Mouse (Mus musculus) embryo, embryonic 9.5 days (tissue): ENCODE results near the gene Slc25a21.
A peak's percentile ranks its signal among the peaks of the same experiment; 100 is the strongest.

Experiments used
- DNase-seq: peaks from one replicate; pipeline ENCODE4 v3.0.0-alpha.2; 2017; ENCODE audit errors: extremely low spot score

The Slc25a21 gene

DNA sequence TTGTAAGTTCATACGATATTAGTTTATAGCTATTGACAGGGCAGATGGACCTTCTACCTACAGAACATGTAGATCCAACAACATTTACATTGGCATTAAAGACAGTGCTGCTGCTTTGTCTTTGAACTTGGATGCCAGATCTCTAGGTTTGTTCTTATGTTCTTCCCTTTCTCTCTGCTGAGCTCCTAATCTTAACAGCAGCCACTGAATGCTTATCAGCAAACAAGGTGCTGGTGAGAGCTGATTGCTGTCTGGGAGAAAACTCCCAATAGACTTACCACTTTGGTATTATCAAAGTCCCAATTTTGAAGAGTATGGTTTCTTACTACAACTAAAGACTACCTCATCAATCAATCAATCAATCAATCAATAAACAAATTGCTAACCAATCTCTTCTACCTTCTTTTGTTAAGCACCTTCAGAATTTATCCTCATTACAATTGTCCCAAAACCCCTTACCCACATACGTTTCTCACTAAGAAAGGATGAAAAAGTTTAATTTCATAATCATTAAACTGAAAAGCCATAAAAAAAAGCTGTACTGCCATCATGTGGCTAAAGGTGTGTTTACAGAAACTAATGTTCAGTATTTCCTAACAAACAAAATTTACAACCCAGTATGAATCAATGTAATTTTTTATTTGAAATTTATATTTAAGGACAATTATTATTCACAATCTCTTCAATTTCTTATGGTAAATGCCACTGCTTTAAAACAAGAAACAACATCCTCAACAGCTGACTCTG lies 12.7 kb downstream of the Slc25a21 start:
- DNase-seq = no peak

DNA sequence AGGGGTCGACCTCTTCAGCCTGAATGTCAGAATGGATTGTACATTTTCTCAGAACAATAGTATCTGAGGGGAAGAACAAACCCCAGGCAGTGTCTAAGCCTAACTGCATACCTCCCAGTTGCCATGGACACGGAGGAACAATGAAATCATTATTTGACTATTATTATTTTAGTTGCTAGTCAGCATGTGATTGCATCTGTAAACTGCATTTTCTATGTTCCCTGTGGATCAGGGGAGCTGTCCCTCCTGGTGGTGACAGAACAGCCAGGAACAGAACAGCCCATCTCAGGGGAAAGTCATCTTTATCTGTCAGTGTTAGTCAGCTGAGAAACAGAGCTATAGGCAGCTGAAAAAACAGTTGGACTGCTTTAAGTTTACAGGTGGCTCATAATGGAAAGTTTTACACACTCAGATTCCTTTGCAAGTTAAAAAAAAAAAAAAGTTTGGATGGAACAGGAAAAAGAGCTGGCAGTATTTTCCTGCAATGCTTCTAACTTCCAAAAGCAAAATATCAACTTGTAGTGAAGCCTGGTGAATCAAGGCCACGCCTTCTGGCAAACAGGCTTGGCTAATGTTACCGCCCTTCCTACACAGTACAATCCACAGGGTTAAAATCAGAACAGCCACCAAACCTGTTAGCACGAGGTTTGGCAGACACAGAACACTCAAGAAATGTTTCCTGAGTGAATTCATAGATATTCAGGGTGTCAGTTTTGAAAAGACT lies 17.6 kb downstream of the Slc25a21 start:
- peak; percentile 50 for DNase-seq

DNA sequence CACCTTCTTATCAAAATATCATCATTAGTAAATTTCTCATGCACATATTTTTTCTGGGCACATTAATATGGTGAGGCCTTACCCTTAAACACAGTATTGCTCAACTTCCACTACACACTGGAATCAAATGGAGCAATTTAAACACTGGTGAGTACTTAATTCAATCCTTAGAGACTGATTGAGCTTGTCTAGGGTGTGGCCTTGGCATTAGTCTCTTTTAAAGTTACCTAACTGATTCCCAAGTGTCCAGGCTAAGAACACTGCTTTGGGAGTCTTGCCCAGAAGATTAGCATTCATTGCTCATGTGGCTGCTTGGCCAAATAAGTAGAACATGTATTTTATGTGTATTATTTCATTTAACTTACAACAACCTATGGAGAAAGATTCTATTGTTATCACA lies 18.5 kb downstream of the Slc25a21 start:
- no peak for DNase-seq

DNA sequence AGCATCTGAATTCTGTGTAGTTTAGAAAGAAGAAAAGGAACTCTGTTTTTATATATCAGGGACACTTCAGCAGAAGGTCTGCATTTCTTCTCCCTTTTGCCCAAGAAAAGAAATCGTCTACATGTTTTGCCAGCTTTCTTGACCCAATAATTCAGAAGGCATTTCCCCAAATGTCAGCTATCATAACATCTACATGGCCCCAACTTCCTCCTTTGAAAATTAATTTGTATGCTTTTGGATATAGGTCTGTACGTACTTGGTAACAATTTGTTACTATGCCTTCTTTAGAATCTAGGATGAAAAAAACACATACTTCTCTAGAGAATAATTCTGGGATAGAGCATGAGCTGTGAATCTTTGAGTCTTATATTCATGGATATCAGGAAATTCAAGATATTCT lies 34.0 kb downstream of the Slc25a21 start:
- DNase-seq = no peak

DNA sequence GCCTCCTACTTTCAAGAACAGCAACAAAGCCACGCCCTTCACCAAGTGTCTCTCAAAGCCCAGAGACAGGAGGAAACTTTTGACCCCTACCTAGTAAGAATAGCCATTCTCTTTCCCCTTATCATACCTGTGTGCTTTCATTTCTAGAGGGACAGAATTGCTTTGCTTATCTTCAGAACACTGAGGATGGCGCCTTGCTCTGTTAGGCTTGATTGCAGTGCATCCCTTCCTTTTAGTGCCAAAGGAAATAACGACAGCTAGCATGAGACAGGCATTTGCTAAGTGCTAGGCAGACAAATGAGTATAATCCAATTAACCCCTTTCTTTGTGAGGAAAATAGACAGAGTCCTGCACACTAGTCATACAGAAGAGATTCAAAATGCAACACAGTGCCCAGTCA lies 34.4 kb downstream of the Slc25a21 start:
- no peak for DNase-seq

DNA sequence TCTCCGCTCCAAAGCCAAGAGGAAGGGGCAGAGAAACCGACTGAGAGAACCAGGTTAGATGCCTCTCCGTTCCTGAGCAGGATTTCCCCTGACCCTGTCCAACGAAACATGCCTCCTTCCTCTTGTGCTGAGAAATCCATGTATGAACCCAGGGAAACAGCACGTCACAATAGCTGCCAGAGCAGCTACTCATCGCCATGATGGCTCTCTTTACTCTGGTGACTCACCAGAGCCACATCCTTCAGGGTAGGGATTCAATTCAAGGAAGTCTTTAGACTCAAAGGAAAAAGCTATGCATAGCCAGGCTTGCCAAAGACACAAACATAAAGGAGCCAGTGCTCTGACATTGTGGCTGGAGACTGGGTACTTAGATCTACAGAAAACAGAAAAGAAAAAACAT lies 37.4 kb downstream of the Slc25a21 start:
- DNase-seq = no peak

DNA sequence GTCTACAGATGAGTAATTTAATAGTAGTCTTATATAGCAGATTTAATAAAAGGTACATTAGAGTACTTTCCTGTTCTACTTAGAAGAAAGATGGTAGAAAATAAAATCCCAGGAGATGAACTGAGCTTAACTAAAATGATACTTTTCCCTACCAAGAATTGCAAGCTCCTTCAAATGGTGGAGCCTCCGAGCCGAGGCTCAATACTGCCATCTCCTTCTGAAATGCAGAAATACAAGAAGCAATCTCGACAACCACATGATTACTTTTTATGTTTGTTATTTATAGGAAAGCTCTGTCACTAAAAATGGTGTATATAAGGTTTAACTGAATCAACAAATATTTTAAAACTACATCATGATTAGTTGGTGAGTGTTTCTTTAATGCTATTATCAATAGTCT lies 39.0 kb downstream of the Slc25a21 start:
- no peak for DNase-seq

DNA sequence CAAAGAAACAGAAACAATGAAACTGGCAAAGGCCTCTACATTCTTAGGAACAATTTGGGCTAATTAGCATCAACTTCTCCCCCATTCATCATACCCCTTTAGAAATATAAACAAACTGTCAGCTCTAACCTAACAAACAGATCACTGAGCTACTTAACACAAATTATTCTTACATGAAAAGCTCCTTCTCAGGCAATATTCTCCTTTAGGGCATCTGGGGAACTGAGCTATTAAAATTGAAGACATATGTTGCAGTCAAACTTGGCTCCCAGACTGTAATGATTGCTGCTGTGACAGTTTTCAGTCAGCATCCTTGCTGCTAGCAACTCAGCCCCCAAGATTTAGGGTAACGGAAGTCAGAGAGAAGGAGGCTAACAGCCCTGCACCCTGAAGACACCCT lies 58.3 kb downstream of the Slc25a21 start:
- no peak for DNase-seq

DNA sequence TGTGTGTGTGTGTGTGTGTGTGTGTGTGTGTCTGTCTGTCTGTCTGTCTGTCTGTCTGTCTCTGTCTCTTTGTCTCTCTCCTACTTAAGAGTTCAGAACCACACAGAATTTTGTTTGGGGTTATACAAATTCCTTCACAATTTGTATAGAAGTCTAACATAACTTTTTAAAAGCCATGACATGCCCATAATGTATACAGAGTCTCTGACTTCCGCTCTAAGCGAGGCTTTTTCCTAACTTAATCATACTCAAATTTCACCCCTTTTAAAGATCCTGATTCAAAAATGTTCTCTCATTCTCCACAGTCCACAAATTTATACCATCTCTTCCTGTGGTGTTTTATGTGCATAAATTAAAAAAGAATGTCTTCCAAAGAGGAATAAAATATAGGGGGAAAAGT lies 59.5 kb downstream of the Slc25a21 start:
- DNase-seq = no peak

DNA sequence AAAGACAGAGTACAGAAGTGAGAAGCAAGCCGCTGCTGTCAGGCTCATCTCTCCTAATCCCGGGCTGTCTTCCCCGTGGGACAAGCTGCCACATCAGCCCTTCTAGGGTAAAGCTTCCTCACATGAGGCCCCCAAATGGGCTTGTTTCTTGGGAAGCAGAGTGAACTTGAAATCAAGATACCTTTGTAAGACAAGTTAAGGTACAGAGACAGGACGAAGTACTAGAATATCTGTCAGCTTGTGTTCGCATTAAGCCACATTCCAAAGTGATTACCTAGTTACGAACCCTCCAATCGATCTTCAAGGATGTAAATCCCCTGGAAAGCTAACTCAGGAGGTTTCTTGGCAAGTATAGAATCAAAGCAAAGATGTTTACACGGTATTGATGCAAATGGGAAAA lies 78.7 kb downstream of the Slc25a21 start:
- peak; percentile 28 for DNase-seq

DNA sequence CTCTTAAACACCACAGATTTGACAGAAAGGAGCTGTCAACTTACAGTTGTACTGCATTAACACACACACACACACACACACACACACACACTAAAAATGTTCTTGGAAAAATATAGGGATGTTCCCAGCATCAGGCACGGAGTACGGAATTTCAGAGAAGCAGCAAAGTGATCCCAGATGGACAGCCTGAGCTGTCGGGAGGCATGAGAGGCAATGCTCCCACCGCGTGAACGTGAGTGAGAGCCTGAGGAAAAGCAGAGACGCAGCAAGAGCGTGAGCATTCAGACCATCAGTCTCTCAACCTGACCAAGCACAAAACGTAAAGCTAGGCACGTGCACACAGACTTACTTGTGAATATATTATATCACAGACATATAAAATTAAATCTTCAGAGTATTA lies 81.8 kb downstream of the Slc25a21 start:
- DNase-seq = no peak

DNA sequence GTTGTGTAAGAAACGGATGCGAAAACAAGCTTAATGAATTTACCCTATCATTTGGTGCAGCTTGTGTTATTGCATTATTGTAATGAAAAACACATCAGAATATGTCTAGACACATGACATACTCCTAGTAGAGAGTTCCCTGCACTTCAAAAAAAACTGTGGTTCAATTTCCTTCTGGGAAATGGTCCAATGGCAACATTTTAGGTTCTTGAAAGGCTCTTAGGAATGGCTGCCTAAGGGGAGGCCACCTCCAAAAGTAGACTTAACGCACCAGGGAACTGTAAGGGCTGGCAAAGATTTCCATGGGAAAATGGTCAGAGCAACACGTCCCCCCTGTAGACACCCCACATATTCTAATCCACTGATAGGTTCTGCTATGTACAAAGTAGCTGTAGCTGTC lies 87.9 kb downstream of the Slc25a21 start:
- DNase-seq = no peak

DNA sequence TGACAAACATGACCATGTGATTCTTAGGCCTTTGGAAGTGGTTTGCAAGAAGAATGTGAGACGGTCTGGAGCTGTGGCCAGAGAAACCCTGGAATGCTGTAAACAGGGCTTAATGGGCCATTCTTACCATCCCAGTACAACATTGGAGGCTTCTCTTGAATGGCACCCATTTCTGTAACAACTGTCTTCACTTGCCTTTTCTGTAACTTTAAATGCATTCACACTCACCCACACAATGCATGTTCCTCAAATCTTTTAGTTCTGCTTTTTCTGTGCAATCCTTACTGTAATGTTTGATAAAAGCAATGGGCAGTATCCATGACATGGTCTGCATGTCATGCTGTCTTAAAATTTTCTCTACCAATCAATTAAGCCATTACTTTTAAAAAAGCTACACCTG lies 95.0 kb downstream of the Slc25a21 start:
- DNase-seq = no peak

DNA sequence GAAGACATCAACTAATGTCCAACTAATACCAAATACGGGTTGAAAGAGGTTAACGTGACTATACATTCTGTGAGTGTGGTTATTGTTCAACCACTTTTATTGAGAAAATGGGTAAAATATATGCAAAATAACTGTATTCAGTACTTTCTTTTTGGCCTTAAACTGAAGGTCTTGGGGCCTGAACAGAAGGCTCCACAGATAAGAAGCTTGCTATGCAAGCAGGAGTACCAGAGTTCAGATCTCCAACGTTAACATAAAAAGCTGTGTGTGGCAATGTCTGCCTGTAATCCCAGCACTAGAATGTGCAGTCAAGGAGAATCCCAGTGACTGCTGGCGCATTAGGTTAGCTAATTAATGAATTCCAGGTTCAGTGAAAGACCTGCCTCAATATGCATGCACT lies 96.7 kb downstream of the Slc25a21 start:
- no peak for DNase-seq

DNA sequence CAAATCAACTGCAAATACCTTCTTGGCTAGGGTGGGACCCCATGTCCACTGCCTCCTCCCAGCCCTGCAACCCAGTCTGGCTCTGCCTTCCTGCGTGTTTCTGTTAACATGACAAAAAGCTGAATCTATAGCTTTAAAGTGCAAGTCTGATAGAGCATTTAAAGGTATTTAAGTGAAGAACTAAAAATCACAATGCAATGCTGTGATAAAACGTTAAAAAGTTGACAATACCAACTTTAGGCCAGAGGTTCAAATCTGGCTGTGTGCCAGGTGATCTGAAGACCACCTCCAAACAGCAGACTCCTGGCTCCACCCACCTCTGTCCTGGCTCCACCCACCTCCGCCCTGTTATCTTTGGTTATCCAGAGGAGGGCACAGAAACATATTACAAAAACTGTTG lies 98.2 kb downstream of the Slc25a21 start:
- DNase-seq = no peak

DNA sequence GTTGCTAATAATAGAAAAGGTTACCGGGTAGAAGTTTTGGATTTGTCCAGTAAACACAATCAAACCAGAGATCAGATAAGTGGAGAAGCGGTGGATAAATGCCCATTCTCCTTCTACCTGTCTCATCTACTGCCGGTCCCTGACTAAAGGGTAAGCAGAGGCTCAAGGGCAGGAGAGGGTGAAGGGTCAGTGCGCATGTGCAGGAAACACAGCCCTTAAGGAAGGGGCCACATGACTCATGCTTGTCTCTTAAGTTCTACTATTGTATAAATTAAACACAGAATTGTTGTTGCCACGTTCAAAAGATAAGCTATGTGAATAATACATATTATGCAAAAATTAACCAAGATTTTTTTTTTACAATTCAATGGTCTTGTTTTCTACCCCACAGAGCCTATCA lies 98.9 kb downstream of the Slc25a21 start:
- no peak for DNase-seq

DNA sequence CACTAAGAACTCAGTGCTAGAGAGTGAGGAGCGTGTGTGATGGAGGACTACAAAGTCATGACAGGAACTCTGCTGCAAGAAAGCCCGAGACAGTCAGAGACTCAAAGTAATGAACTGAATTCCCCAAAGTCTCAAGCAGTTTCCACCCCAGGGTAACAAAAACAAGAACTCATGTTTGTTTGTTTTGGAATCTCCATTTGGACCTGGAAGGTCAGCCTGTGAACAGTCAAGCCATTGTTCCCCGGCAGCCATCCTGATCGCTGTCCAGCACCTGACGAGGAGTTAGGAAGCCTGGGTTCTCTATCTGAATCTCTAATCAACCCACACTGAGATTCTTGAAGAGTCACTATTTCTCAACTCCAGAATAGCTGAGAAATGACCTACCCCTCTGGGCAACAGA lies 104.2 kb downstream of the Slc25a21 start:
- no peak for DNase-seq

DNA sequence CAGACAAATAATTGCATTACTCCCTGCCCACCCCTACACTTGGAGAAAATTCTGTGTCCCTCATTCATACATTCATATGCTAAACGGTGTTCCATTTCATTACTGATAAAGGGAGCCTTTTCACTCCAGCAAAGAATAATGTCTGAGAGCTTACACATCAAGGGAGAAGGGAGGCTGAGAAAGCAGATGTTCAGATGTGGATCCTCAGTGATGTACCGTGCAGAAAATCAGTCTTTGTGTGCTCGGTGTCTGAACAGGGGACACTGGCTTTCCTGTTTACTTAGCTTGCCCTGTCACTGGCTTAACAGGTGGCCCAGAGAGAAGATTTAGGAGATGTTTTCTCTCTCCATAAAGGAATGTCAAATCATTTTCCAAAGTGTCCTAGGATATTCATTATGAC lies 112.8 kb downstream of the Slc25a21 start:
- DNase-seq = no peak

DNA sequence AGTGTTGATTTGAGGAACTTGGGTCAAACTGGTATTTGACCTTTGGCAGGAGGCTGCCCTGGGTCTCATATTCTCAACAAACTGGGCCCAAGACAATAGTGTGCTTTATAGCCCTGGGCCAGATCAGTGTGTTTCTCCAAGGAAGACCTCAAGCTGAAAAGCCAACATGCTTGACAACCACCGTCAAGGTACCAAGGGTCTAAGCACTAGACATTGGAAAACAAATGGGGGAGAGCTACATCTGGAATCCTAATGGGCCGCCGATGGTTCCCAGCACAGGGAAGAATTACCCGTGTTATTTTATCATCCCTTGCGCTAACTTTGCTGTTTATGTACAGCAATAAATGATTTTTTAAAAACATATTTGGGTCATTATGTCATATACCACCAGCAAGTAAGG lies 113.7 kb downstream of the Slc25a21 start:
- DNase-seq = peak; percentile 30

DNA sequence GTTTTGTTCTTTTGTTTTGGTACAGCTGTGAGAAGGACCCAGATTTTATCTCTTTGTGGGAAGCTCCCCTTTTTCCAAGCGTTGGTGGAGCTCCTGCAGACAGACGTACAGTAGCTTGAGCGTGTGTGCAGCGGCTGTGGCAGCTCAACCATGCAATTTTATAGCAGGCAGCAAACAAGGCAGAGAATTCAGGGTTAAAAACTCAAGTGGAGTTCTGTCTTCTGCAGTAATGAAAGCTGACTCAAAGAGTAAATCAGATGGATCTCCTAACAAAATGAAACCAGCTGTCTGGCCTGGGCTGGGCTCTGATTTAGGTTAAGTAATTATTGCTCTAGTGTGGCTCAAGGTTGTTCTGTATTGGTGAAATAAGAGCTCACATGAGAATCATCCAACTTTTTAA lies 120.7 kb downstream of the Slc25a21 start:
- no peak for DNase-seq

DNA sequence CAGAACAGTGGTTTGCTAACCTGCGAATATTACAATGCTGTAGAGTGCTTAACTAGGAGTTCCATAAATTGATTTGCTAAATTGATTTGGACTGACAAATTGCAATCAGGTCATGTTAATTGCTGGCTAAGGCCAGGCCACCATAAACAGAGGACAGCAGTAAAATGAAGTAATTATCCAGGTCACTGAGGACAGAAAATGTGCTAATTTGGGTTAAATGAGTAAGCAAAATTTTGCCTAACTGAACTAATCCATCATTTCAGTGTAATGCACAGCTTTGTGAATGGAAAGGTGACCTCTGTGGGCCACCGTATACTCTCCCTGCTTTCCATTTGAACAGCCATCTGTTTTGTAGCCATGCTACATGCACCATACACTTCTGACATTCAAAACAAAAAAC lies 124.7 kb downstream of the Slc25a21 start:
- no peak for DNase-seq

DNA sequence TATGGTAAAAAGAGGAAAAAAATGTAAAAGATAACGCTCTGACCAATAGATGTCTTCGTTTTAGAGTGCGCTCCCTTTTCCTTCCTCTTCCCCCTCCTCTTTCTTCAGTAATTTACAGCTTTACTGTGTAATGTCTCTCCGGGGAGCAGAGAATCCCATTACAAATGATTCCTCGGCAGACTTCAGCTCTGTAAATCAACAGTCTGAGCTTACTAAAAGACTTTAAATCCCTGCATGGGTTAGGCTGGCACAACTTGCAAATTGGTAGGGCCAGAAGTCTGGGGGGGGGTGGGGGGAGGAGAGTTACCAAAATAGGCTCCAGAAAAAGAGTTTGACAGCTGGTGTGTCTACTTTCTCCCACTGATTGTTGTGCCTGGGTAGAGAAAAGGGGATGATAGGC lies 128.7 kb downstream of the Slc25a21 start:
- no peak for DNase-seq

DNA sequence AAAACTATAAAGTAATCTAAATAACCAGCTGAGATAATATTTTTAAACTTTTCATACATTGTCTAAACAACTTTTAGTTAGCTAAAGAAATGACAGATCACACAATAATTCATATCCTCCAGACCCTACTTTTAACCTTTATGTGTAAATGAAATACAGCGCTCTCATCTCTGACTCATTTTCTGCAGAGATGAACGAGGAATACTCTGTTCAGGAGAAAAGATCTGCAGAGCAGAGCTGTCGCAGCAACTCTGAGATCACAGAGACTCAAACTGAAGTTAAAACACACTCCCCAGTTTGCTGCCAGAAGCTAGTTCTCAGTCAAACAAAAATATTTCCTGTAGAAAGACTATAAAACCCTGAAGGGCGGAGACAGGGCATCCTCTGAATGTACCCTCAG lies 177.5 kb downstream of the Slc25a21 start:
- DNase-seq = no peak

DNA sequence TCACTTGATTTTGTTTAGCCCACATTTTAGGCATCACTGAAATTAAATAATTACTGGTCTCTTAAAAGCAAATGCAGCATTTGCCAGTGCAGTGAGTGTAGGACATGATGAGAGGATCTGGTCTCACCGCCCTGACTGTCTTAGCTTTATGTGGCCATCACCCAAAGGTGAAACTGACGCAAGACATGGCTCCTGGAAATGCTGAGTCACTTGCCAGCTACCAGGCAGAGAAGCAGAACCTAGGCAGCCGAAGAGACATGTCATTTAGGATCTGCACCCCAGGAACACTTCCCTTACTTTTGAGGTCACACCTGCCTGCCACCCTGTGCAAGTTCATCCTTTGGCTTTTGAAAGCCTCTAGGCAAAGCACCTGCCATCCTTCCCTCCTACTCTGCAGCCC lies 180.4 kb downstream of the Slc25a21 start:
- no peak for DNase-seq
